Comparison of ENCODE assay signal across 11 mouse cellular contexts in the genomic region with DNA sequence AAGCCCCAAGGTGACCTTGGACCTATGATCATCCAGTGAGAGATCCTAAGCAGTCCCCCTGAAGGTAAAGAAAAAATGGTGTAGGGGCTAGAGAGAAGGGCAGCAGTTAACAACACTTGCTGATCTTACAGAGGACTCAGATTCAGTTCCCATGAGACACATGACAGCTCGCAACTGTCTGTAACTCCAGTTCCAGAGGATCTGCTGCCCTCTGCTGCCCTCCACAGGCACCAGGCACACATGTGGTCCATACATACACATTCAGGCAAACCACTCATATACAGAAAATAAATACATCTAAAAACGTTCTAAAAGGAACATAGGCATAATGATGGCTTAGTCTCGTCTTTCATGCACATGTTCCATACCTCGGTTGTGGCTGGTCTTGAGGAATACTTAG.
DNase-seq lines count a peak whose midpoint lies in the region; ATAC-seq and TF ChIP-seq lines count a peak whose summit lies in the region.
"Had no signal": no experiment of that assay in that cellular context is flagged by ENCODE, and none has a peak within 500 bp of the region (broad histone marks: within the 10 kb centered on the region; RNA-seq: fewer than 3 reads in every experiment).

No protein-coding gene starts in this region.

- POLR2A ChIA-PET in Patski (lab: Charles Lee): no interaction called here

- no peaks in the 10 kb centered on the region for H3K27me3 ChIP-seq in Patski
- no peaks in the 10 kb centered on the region for H3K27me3 ChIP-seq in stomach, postnatal 0 days (ENCODE audit: control insufficient read depth, insufficient read depth, low read length)
- H3K27me3 ChIP-seq: embryonic facial prominence, embryonic 12.5 days; limb, embryonic 12.5 days had no signal

- H3K36me3 ChIP-seq in stomach, postnatal 0 days (ENCODE audit: control insufficient read depth, insufficient read depth, low read length): no peaks in the 10 kb centered on the region
- H3K36me3 ChIP-seq: embryonic facial prominence, embryonic 12.5 days; limb, embryonic 12.5 days had no signal

- no peak overlapping the region for H3K9ac ChIP-seq in stomach, postnatal 0 days (ENCODE audit: low read length)
- H3K9ac ChIP-seq: embryonic facial prominence, embryonic 12.5 days; limb, embryonic 12.5 days had no signal

- H3K4me3 ChIP-seq in gastrocnemius, adult 2 months: no peak overlapping the region
- no peak overlapping the region for H3K4me3 ChIP-seq in stomach, postnatal 0 days (ENCODE audit: low read depth, low read length)
- H3K4me3 ChIP-seq: embryonic facial prominence, embryonic 12.5 days; limb, embryonic 12.5 days had no signal

- H3K4me1 ChIP-seq in stomach, postnatal 0 days (replicated peaks; ENCODE audit: control insufficient read depth, insufficient read depth): no peaks in the 10 kb centered on the region
- H3K4me1 ChIP-seq: embryonic facial prominence, embryonic 12.5 days; limb, embryonic 12.5 days had no signal

- no peak overlapping the region for H3K4me2 ChIP-seq in stomach, postnatal 0 days (replicated peaks; ENCODE audit: low read depth)
- H3K4me2 ChIP-seq: embryonic facial prominence, embryonic 12.5 days; limb, embryonic 12.5 days; midbrain, embryonic 11.5 days had no signal

- no peak for TF ChIP-seq EP300 in stomach, postnatal 0 days (optimal IDR thresholded peaks at IDR 0.05)

- CTCF ChIA-PET in Patski (lab: Charles Lee): no interaction called here

- in situ Hi-C loops in Patski (cut with MboI; ENCODE audit: low pct_unique_long_range_greater_than_20kb): loop anchor here (25.0 kb wide), 1 partner anchor 1236 kb away; no protein-coding TSS in a partner anchor

- DNase-seq in gastrocnemius, adult 2 months: no peak
- no peak for DNase-seq in gastrocnemius, postnatal 14 days
- DNase-seq in lung, postnatal 36 days: peak; percentile 9
- no peak for DNase-seq in lung, postnatal 10 days
- no peak for DNase-seq in Patski (ENCODE audit: low read depth, low spot score)
- no peak for DNase-seq in stomach, postnatal 0 days (ENCODE audit: low spot score)
- DNase-seq in ovary, postnatal 36 days (ENCODE audit: low spot score): no peak
- no peak for DNase-seq in layer of hippocampus, adult 9-11 months

- 72% methylated on average over 4 of the region's 4 CpGs for WGBS in stomach, postnatal 0 days

- no peak overlapping the region for H3K27ac ChIP-seq in gastrocnemius, adult 2 months
- no peak overlapping the region for H3K27ac ChIP-seq in stomach, postnatal 0 days (replicated peaks)
- H3K27ac ChIP-seq: embryonic facial prominence, embryonic 12.5 days; limb, embryonic 12.5 days had no signal

- peak; percentile 31; the same call in 1 of the 2 replicates for TF ChIP-seq CTCF in gastrocnemius, adult 2 months (IDR thresholded peaks at IDR 0.05)
- peak; percentile 35 for TF ChIP-seq CTCF in Patski (IDR thresholded peaks at IDR 0.05)
- TF ChIP-seq CTCF in stomach, postnatal 0 days (IDR thresholded peaks at IDR 0.05; ENCODE audit: low read depth): peak; percentile 62

- no peak for ATAC-seq in Patski
- ATAC-seq in stomach, postnatal 0 days (ENCODE audit: low FRiP score, low TSS enrichment): no peak

- intact Hi-C loops in gastrocnemius, adult 2 months (cut with DNase I): no loop called here
- intact Hi-C loops in gastrocnemius, postnatal 14 days (cut with DNase I; ENCODE audit: low total_unique reads): no loop called here

- no peaks in the 10 kb centered on the region for H3K9me3 ChIP-seq in stomach, postnatal 0 days (ENCODE audit: control insufficient read depth, low read length)
- H3K9me3 ChIP-seq: embryonic facial prominence, embryonic 12.5 days; limb, embryonic 12.5 days had no signal
